Mouse (Mus musculus) heart, postnatal 36 days (tissue): ENCODE data around the gene Clock. TPM values are rescaled to one million over a fixed set of nuclear protein-coding genes. Genes with fewer than 3 reads are reported as not detected.

Experiments
- DNase-seq, 2 experiments: peaks; one replicate each; pipeline ENCODE4 v3.0.0; 2021 to 2022
- intact Hi-C: fragments of 180-260 bp; cut with DNase I; formaldehyde crosslinking; loops from one replicate; pipeline ENCODE4 v1.15.1; 2025
- total RNA-seq, 2 experiments: library from RNA; stranded (reverse); gene quantifications; 2 replicates each; pipeline ENCODE4 v1.2.3; 2021

Gene Clock
- total RNA-seq, 2 experiments from 2014 or later = 24.8 to 30.5 TPM

DNA sequence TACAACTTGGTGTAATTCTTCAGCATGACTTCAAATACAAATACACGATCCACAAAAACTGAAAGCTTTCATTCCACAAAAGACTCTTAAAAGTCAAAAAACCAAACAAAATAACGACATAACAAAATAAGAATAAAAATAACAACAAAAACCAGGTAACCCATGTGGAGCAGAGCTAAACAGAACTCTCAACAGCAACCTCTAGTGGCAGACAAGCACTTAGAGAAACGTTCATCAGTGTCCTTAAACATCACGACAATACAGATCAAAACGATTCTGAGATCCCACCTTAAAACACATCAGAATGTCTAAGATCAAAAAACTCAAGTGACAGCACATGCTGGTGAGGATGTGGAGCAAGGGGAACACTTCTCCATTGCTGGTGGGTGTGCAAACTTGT lies 17.5 kb downstream of the Clock start:
- intact Hi-C loops = no loop called here

DNA sequence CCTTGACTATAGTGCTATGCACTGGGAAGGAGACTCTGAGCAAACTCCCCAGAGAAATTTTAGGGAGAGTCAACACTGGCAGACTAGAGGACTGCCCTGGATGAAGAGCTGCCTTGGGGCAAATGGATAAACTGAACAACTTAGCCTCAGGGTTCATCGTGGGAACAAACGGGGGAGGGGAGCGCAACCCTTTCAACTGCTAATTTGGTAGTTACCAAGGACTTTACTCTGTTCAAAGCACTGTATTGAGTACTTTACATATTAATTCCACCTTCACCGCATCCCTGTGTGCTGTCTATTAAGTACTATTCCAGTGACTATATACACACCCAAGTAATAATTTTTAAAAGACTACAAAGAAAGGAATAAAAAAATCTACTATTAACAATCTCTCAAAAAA lies 18.9 kb downstream of the Clock start:
- DNase-seq = no peak
- intact Hi-C loops = no loop called here

More for the DNA sequence above, 17.5 kb downstream of the Clock start:
- DNase-seq = no peak

- intact Hi-C loops = no loop called here
- DNase-seq = no peak
Measured at GRCm38 (mm10) chr5:76283890-76284289, 20.7 kb downstream of the Clock start.

DNA sequence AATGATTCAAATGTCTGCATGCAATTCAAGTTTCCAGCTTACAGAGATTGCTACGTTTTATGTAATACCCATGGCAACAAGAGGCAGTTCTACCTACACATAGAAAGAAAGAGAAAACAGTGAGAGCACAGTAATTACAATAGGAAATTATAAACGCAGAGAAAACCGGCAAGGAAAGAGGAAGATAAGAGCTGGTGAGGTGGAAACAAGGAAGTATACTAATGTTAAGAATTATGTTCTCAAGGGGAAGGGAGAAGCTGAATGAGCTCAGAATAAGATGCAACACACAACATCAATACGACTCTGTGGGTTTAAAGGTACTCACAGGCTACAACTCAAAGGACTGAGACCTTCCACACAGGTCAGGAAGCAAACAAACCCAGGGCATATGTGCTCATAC lies 29.6 kb downstream of the Clock start:
- intact Hi-C loops = no loop called here
- DNase-seq = no peak

DNA sequence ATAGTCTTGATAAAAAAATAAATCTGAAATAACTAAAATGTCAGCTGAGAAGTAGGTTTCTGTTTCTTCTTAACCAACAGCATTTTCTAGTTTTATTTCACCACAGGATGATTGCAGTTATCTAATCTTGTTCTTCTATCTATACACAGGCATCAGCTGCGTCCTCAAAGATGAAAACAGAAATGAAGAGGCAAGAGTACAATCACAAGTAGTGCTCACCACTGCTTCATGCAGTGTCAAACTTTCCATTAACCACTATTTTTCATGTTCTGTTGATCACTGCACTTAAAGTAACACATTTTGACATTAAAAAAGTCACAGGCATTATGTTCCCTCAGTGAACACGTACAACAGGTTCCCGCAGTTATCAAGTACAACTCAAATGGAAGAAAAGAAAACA lies 53.6 kb downstream of the Clock start:
- intact Hi-C loops = no loop called here
- no peak for DNase-seq

DNA sequence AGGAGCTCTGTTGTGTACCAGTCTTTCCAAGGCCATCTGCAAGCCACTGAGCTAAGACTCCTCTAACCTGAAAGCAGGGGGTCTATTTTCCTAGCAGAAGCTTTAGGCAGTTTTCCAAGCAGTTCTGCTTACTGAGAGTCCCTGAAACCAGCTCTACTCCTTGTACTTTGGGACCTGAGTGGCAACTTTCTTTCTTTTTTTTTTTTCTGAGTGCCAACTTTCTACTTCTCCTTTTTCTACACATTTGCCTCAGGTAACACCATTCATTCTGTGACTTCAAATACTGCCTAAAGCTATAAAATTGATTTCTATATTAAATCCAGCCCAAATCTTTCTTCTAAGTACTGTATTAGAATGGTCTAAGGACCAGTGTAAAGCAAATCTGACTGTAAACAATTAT lies 58.1 kb downstream of the Clock start:
- DNase-seq = no peak
- intact Hi-C loops = no loop called here

GRCm38 (mm10) chr5:76245419-76245818 lies 59.2 kb downstream of the Clock start:
- intact Hi-C loops = no loop called here
- DNase-seq = no peak

DNA sequence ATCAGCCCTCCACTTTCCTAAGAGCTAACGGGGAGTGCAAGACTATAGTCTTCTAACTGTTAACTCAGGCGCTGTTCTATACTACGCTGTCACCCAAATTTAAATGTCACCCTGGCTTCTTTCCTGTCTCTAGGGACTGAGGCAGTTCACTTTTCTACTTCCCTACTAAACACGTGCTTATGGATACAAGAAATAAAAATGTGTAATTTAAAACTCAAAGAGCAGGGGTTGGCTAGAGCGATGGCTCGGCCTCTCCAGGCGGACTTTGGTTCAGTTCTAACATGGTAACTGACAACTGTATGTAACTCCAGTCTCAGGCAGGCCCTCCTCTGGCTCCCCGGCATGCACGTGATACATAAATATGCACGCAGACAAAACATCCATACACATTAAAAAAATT lies 60.2 kb downstream of the Clock start:
- no peak for DNase-seq
- intact Hi-C loops = no loop called here

- intact Hi-C loops = no loop called here
- no peak for DNase-seq
Measured at GRCm38 (mm10) chr5:76243929-76244328, 60.7 kb downstream of the Clock start.

DNA sequence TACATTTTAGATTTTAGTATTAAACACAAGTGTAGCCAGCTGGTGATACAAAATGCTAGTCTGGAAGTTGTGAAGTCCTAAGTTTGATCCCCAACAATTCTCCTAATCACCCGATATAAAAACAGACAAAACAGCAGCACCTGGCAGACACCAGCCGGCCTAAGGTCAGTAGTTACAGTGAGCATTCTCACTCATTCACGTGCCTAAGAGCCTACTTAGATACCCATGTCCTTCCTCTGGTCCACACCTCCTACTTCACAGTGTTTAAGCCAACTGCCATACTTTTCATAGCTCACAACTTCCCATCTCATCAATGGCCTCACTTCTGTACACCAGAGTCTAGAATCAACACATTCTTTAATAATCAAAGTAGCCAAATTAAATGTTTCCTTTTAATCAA lies 61.3 kb downstream of the Clock start:
- intact Hi-C loops = no loop called here

DNA sequence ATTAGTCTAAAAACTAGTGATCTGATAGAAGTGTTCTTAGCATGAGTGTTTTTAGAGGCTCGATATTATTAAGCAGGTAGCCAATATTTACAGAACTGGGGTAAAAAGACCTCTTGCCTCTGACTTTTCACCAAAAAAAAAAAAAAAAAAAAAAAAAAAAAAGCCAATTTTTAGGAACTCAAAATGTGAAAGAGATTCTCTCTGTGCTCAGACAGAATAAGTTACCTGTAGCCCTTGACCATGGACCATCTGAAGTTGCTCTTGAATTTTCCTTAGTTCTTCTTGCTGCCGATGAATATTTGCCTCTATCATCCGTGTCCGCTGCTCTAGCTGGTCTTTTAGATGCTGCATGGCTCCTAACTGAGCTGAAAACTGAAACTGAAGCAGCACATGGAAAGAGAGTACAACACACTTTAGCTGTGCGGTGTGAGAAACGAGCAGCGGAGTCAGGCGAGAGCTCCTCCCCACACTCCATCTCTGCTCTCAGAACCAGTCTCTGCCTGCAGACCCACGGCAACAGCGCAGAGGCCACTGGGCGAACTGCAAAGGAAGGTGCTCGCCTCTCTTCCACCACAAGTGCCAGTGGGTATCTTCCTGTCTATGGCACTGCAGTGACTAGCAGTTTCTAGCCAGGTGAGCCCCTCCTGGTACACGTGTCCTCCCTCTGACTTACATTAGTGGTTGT lies 73.3 kb downstream of the Clock start:
- no peak for DNase-seq
- intact Hi-C loops = loop anchor here (10.0 kb wide), 1 partner anchor 367 kb away; no protein-coding TSS in a partner anchor

More for the DNA sequence above, 61.3 kb downstream of the Clock start:
- no peak for DNase-seq

DNA sequence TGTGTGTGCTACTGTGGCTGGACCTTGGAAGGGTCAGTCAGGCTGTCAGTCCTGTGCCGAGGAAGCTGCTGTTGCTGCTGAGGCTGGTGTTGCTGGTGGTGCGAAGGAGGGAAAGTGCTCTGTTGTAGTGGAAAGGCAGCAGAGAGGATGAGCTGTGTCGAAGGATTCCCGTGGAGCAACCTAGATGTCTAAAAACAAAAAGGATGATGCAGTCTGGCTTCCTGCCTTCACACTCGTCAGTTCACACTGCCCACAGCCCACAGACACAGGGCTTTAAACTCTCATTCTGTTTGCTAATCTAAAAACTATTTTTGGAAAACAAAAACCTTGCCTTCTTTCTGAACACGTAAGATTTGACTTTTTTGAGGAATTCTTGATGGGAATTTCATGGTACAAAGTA lies 87.9 kb downstream of the Clock start:
- intact Hi-C loops = no loop called here
- no peak for DNase-seq

DNA sequence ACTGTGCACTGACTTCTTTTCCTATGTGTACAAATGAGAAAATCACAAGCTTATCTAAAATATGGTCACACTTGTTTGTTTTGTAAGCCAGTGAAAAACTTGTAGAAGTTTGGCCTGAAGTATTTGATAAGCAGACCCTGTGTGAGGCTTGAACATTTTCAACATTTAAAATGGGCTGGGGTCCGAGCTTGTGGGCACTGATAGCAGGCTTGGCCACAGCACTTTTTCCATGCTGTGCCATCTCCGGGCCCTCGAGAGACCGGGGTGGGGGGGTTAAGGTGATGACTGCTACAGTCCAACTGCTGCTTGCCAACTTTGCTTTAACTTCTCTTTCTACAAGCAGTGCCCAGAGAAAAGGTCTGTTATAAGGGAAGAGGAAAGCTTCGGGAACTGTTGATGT lies 96.5 kb downstream of the Clock start:
- intact Hi-C loops = no loop called here
- no peak for DNase-seq

DNA sequence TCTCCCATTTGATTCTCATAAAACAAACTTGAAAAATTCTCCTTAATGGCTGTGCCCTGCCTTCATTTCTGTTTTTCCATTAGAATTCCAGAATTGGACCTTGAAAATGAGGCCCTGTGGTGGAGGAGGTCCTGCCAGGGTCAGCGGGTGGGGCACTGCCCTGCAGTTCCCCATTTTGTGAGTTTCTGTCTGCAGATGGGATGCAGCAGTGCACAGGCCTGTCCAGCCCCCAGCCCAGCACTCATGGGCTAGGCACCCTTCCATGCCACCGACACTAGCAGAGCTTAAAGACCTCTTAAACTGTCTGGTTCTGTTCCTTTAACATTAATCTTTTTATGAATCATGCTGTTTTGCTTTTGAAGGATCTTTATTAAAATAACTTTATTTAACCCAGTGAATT lies 98.7 kb downstream of the Clock start:
- intact Hi-C loops = no loop called here
- no peak for DNase-seq

GRCm38 (mm10) chr5:76203171-76203570 lies 101.4 kb downstream of the Clock start:
- intact Hi-C loops = loop anchor here (5.0 kb wide), 1 partner anchor 99 kb away; the partner anchor contains the start of gene Clock
- DNase-seq = peak in 1 of 2 experiments; percentile 14

DNA sequence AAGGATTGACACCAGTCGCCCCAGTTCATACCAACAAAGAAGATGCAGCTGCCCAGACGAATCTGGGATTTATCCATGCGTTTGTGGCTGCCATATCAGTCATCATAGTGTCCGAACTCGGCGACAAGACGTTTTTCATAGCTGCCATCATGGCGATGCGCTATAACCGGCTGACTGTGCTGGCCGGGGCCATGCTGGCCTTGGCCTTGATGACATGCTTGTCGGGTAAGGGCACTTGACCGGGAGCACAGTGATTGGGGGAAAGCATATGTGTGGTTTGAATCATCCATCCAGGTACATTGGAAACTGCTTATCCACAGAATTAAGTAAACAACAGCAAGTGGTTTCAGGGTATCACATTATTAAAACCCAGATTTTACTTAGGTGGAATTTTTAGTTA lies 105.2 kb downstream of the Clock start:
- intact Hi-C loops = no loop called here
- no peak for DNase-seq

DNA sequence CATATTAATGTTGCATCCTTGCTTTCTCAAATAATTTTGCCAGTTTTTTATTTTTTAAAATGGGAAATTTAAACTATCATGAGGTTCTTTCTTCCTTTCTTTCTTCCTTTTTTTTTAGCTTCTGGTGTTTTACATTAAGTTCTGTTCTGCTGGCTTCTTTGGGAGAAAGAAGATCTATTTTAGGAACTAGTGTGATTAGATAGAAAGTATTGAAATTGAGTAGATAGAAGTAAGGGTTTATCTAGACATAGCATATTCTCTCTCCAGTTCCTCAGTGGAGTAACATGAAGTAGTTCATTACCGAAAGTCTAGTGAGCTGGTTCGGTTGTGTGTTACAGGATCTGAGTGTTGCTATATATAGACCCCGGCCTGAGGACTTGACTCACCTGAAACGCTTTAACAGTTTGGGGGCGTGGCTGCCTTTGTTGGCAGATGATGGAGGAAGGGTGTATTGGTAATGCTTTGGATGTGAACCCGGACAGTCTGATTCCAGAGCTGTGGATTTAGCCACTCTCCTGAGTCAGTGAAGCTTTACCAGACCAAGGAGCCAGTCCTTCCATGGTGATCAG lies 110.1 kb downstream of the Clock start:
- no peak for DNase-seq
- intact Hi-C loops = no loop called here

- intact Hi-C loops = no loop called here
- DNase-seq = no peak
Measured at GRCm38 (mm10) chr5:76193075-76193474, 111.5 kb downstream of the Clock start.

DNA sequence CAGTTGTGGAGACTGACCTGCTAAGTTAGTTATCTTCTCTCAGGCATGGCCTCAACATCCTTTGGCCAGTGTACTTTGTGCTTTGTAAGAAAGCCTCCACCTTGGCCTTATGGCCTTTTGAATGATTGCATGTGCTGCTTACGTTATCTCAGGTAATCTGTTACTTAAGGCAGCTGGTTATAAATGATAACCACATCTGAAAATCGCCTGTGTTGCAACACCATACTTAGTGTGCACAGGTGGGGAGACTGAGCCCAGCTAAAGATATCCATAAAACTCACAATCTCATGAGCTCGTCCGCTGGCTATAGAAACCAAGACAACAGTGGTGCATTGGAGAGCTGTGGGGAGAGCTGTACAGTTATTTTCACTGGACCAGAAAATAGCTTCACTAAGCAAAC lies 114.0 kb downstream of the Clock start:
- DNase-seq = no peak

GRCm38 (mm10) chr5:76187885-76188284 lies 116.7 kb downstream of the Clock start:
- intact Hi-C loops = no loop called here
- no peak for DNase-seq

More for the DNA sequence above, 114.0 kb downstream of the Clock start:
- intact Hi-C loops = no loop called here

DNA sequence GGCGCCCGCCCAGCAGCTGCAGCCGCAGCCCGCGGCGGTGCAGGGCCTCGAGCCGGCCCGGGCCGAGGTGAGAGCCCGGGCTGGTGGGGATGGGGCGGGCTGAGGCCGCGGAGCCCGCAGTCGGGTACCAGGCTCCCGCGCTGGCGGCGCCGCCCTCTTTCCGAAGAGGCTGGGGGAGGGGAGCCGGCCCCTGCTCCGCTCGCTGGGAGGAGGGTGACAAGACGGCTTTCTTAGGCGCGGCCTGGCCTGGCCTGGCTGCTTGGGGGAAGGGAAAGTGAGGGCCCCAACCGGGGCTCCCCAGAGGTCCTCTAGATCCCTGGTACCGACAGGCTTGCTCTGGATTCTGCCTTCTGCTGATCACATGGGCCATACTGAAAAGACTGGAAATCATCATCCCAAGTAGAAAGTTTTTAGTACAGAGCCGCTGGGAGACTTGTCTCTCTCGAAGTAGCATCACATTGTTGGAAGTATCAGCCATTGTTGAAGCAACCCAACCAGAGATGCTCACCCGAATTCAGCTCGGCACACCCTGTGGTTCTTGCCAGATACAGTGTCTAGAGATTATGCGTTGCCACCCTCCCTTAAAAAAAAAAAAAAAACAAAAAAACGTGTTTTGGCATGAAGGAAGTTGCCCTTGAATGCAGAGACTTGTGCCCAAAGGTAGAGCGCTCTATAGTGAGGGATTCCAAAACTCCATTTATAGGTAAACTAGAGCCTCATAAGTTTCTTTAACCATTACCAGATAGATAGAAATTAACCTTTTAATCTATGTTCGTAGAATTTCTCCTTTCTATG lies 120.1 kb downstream of the Clock start:
- intact Hi-C loops = loop anchor here (2.0 kb wide), 1 partner anchor 44 kb away; the partner anchor contains the start of gene Srd5a3
- peak; percentile 64 to 72 for DNase-seq
